Mouse (Mus musculus) heart, adult 2 months (tissue): ENCODE measurements around the gene H2-Q4.
"Not testable (repeated sequence)": the region's sequence is repeated elsewhere in the genome, so short reads cannot be mapped to it uniquely, and the experiment has no call there.

Source experiments
- CTCF ChIP-seq: fragments of 200-600 bp; IDR thresholded peaks from 2 replicates; pipeline ENCODE4 v1.8.1; 2022; ENCODE audit warnings: antibody characterized with exemption, mild to moderate bottlenecking, moderate library complexity
- EP300 ChIP-seq: fragments of 200-500 bp; IDR thresholded peaks from 2 replicates; pipeline ENCODE4 v1.6.1; 2011; ENCODE audit warnings: low read depth, low read length, control low read depth; ENCODE audit not compliant: insufficient read depth

- peak; percentile 72 for TF ChIP-seq CTCF
- TF ChIP-seq EP300: not testable (repeated sequence)
These were observed 40.9 kb downstream of the H2-Q4 start for GRCm38 (mm10) chr17:35420206-35420810.
